Mouse (Mus musculus) forebrain, postnatal 0 days (tissue): Measurements from ENCODE around the gene Ncan. TPM values are rescaled to one million over a fixed set of nuclear protein-coding genes. Genes with fewer than 3 reads are reported as not detected.

Experiments used
- ATAC-seq: fragments of 200-750 bp; cut with Nextera tagmentation; 2 replicates; pipeline ENCODE4 v1.8.0; 2017; ENCODE audit warnings: mild to moderate bottlenecking, moderate library complexity
- DNase-seq: peaks from one replicate; pipeline ENCODE4 v3.0.0-alpha.2; 2015
- H3K27ac ChIP-seq: fragments of 300-500 bp; sonication (generic); 2 replicates; pipeline ENCODE4 v1.5.1; 2014; ENCODE audit warnings: low read depth, mild to moderate bottlenecking, antibody characterized with exemption, low read length, moderate library complexity, mixed read lengths
- H3K27me3 ChIP-seq: fragments of 300-500 bp; sonication (generic); 2 replicates; pipeline ENCODE4 v1.6.1; 2014; ENCODE audit warnings: mild to moderate bottlenecking, low read length, mixed read lengths; ENCODE audit not compliant: insufficient read depth
- H3K36me3 ChIP-seq: fragments of 300-500 bp; sonication (generic); 2 replicates; pipeline ENCODE4 v1.6.1; 2014; ENCODE audit warnings: mild to moderate bottlenecking, moderate library complexity; ENCODE audit not compliant: insufficient read depth
- H3K4me1 ChIP-seq: fragments of 300-500 bp; sonication (generic); 2 replicates; pipeline ENCODE4 v1.6.1; 2014; ENCODE audit warnings: antibody characterized with exemption; ENCODE audit not compliant: insufficient read depth
- H3K4me2 ChIP-seq: fragments of 300-500 bp; sonication (generic); 2 replicates; pipeline ENCODE4 v1.6.1; 2014; ENCODE audit warnings: low read depth, mild to moderate bottlenecking, moderate library complexity
- H3K4me3 ChIP-seq: fragments of 300-500 bp; sonication (generic); 2 replicates; pipeline ENCODE4 v1.5.1; 2014; ENCODE audit warnings: low read depth, low read length, mixed read lengths
- H3K9ac ChIP-seq: fragments of 300-500 bp; sonication (generic); 2 replicates; pipeline ENCODE4 v1.6.1; 2014; ENCODE audit warnings: mild to moderate bottlenecking
- H3K9me3 ChIP-seq: fragments of 300-500 bp; sonication (generic); 2 replicates; pipeline ENCODE4 v1.6.1; 2016; ENCODE audit warnings: low read length
- CTCF ChIP-seq: sonication (generic); IDR thresholded peaks from 2 replicates; pipeline ENCODE4 v1.5.1; 2016; ENCODE audit warnings: antibody characterized with exemption, control low read depth, low read depth
- WGBS: fragments of 180-500 bp; shearing (Covaris S2); extraction: QIAGEN DNeasy Blood & Tissue Kit; methylation state at CpG from one replicate; pipeline ENCODE4 v1.1.7; 2014; 5-methylcytosine and 5-hydroxymethylcytosine counted together
- polyA plus RNA-seq: library from polyadenylated mRNA; unstranded; fragments of >200 nt; fragmentation: Nextera tagmentation; extraction: Ambion mirVana; gene quantifications from 2 replicates; pipeline ENCODE4 v1.2.1, GENCODE M21; 2015
- total RNA-seq: library from RNA; depleted of rRNA; stranded (reverse); fragments of >200 nt; gene quantifications from 2 replicates; pipeline ENCODE4 v1.2.3, GENCODE M21; 2014; rRNA removed

Ncan gene
- total RNA-seq (316 and 372 TPM in 2 replicates), polyA plus RNA-seq (112 and 209 TPM in 2 replicates)

DNA sequence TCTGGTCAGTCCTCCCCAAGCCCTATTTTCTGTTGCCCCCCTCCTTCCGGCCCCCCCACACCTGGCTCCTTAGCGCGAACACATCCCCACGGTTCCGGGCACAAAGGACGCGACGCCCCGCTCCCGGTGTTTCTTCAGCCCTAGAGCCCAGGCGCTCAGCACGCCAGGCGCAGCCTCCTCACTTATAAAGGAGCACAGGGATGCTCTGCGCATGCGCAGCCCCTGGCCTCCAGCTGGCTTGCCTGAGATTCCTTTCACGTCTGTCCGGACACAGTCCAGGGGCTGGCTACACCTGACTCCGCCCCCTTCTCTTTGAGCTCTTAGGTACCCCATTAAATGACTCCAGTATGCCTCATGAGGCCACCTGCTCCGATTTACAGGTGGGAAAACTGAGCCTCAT is at the start of gene Ncan:
Gene Ncan, minus strand, starts transcription at position 207 of the 400 bp plus-strand sequence.
- Histone ChIP-seq H3K4me1 (peaks cover 13% of the 10 kb centered on the region; the same call in 1 of the 2 replicates), H3K27me3 (no peaks in the 10 kb centered on the region), H3K4me2 (peak within 1 kb of the TSS; percentile 79), H3K9me3 (no peaks in the 10 kb centered on the region), H3K9ac (peak within 1 kb of the TSS; percentile 81), H3K27ac (peak within 1 kb of the TSS; percentile 98), H3K36me3 (peaks cover 11% of the 10 kb centered on the region), H3K4me3 (peak within 1 kb of the TSS; percentile 65)
- no peak for TF ChIP-seq CTCF
- peak; percentile 40 for ATAC-seq
- DNase-seq, result peak; percentile 95
- 5% methylated on average over 19 of the region's 19 CpGs for WGBS

- Histone ChIP-seq H3K4me3 (no peak overlapping the region), H3K9me3 (no peaks in the 10 kb centered on the region), H3K27me3 (no peaks in the 10 kb centered on the region), H3K27ac (no peak overlapping the region), H3K9ac (no peak overlapping the region), H3K4me2 (no peak overlapping the region), H3K4me1 (0 out of 2 replicates have a peak, but pooled peaks cover 4% of the 10 kb centered on the region), H3K36me3 (no peaks in the 10 kb centered on the region; the same call in 1 of the 2 replicates)
- ATAC-seq (no peak), DNase-seq (no peak)
- 88% methylated on average over 3 of the region's 3 CpGs for WGBS
- no peak for TF ChIP-seq CTCF
Observed at GRCm38 (mm10) chr8:70170116-70170515, 49.4 kb upstream of the Ncan start.

DNA sequence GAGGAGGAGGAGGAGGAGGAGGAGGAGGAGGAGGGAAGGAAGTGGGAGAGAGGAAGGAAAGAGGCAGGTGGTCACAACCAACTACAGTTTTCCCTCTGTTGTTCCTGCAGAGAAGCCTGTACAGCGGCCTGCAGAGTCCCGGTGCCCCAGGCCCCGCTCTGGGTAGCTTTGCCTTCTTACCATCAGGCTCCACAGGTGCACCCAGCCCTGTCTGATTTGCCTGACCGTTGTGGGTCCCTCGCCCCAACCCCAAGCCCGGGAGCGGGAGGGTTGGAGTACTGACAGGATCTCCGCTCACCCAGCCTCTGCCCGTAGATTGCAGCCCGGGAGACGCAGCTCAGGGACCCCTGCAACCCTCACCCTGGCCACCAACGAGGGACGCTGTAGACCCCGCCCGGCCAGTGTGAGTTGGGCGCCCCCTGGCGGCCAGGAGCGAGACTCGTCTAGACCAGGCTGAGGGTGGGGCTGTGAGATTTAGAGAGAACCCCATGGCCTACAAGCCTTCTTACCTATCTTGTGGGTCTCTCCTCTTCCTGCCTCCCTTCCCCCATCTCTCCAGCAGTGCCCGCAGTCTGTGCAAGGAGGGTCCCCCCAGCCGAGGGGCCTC is 45.9 kb upstream of the Ncan start:
- H3K36me3 ChIP-seq, result no peaks in the 10 kb centered on the region
- no peaks in the 10 kb centered on the region for H3K4me1 ChIP-seq
- DNase-seq (peak; percentile 78), ATAC-seq (peak; percentile 94)
- H3K27me3 ChIP-seq, result no peaks in the 10 kb centered on the region
- peak overlapping the region; percentile 47 for H3K4me2 ChIP-seq
- 7% methylated on average over 20 of the region's 21 CpGs for WGBS
- no peak overlapping the region for H3K27ac ChIP-seq
- no peaks in the 10 kb centered on the region for H3K9me3 ChIP-seq
- H3K4me3 ChIP-seq, result peak overlapping the region; percentile 14; the same call in 1 of the 2 replicates
- peak; percentile 97 for TF ChIP-seq CTCF
- peak overlapping the region; percentile 35 for H3K9ac ChIP-seq

DNA sequence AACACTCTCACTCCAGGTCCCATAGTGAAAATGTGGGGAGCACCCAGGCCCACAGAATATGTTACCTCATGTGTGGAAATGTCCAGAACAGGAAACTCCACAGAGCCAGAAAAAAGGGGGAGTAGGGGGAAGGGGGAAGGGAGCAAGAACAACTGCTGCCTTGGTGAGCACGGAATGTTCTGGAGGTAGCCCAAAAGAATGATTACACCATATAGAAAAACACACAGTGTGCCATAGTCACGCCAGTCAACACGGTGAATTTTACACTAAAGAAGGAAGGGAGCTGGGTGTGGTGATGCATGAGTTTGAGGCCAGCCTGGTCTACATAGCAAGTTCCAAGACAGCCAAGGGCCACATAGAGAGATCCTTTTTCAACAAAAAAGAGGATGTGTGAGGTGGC is 42.6 kb upstream of the Ncan start:
- no peaks in the 10 kb centered on the region for H3K36me3 ChIP-seq
- H3K9me3 ChIP-seq, result no peaks in the 10 kb centered on the region
- no peak overlapping the region for H3K4me3 ChIP-seq
- DNase-seq (no peak), ATAC-seq (no peak)
- H3K27ac ChIP-seq, result no peak overlapping the region
- TF ChIP-seq CTCF, result no peak
- WGBS, result 80% methylated on average over 3 of the region's 3 CpGs
- H3K4me2 ChIP-seq, result no peak overlapping the region
- no peaks in the 10 kb centered on the region for H3K4me1 ChIP-seq
- no peak overlapping the region for H3K9ac ChIP-seq
- no peaks in the 10 kb centered on the region for H3K27me3 ChIP-seq

DNA sequence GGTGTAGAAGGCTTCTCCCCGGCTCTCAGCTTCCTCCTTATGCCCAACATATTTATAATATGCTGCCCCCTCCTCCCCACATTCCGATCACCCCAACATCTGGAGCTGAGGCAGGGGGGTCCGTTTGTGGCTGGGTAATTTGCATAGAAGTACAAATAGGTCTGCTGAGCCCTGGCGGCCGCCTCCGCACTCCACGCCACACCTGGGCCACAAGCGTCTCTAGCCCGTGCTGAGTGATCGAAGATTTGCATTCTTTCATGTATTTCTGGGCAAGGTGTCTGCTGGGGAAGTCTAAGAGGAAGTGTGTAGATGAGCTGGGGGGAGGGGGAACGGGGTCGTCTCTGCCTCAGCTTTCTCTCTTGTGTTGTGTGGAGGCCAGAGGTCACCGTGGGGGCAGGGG is 39.3 kb upstream of the Ncan start:
- no peak overlapping the region for H3K4me3 ChIP-seq
- TF ChIP-seq CTCF, result no peak
- H3K4me1 ChIP-seq, result no peaks in the 10 kb centered on the region
- no peaks in the 10 kb centered on the region for H3K27me3 ChIP-seq
- no peaks in the 10 kb centered on the region for H3K9me3 ChIP-seq
- H3K9ac ChIP-seq, result no peak overlapping the region
- H3K36me3 ChIP-seq, result no peaks in the 10 kb centered on the region
- DNase-seq, result no peak
- no peak overlapping the region for H3K27ac ChIP-seq
- ATAC-seq, result no peak
- 70% methylated on average over 13 of the region's 13 CpGs for WGBS
- no peak overlapping the region for H3K4me2 ChIP-seq

GRCm38 (mm10) chr8:70159211-70159610 is 38.5 kb upstream of the Ncan start:
- Histone ChIP-seq H3K36me3 (no peaks in the 10 kb centered on the region), H3K27me3 (no peaks in the 10 kb centered on the region), H3K4me2 (no peak overlapping the region), H3K4me3 (no peak overlapping the region), H3K9ac (no peak overlapping the region), H3K27ac (no peak overlapping the region), H3K9me3 (no peaks in the 10 kb centered on the region), H3K4me1 (no peaks in the 10 kb centered on the region)
- DNase-seq (no peak), ATAC-seq (no peak)
- no peak for TF ChIP-seq CTCF
- 83% methylated on average over 4 of the region's 4 CpGs for WGBS

GRCm38 (mm10) chr8:70158069-70158853 is 37.6 kb upstream of the Ncan start:
- Histone ChIP-seq H3K27me3 (no peaks in the 10 kb centered on the region), H3K9ac (peak overlapping the region; percentile 61), H3K4me1 (no peaks in the 10 kb centered on the region), H3K4me3 (peak overlapping the region; percentile 47), H3K27ac (no peak overlapping the region), H3K36me3 (no peaks in the 10 kb centered on the region), H3K4me2 (peak overlapping the region; percentile 73), H3K9me3 (no peaks in the 10 kb centered on the region)
- WGBS, result 13% methylated on average over 36 of the region's 40 CpGs
- ATAC-seq (peak; percentile 97), DNase-seq (peak; percentile 87)
- TF ChIP-seq CTCF, result peak; percentile 20; the same call in 1 of the 2 replicates
